Mouse (Mus musculus): Measurements from ENCODE around the gene Tbc1d32. TPM values are rescaled to one million over a fixed set of nuclear protein-coding genes. Genes with fewer than 3 reads are reported as not detected.

The Tbc1d32 gene
- polyA plus RNA-seq, 1 experiment from 2014 or later: 4.7 TPM

- H3K4me1 ChIP-seq: no peaks in the 10 kb centered on the region
- DNase-seq (ENCODE audit: extremely low spot score, low spot score): no peak
- H3K27me3 ChIP-seq (ENCODE audit: poor library complexity, severe bottlenecking): no peaks in the 10 kb centered on the region
- H3K4me3 ChIP-seq: no peak overlapping the region
- H3K36me3 ChIP-seq (replicated peaks): peaks cover 4% of the 10 kb centered on the region
- H3K9me3 ChIP-seq: no peaks in the 10 kb centered on the region
- 74% methylated on average over 3 of the region's 3 CpGs for WGBS
- H3K27ac ChIP-seq: no peak overlapping the region
These were observed 64.1 kb downstream of the Tbc1d32 start for GRCm38 (mm10) chr10:56164411-56164810.

GRCm38 (mm10) chr10:56158748-56159147 is 69.7 kb downstream of the Tbc1d32 start:
- WGBS: 56% methylated on average over 2 of the region's 2 CpGs
- Histone ChIP-seq H3K27ac (no peak overlapping the region), H3K36me3 (replicated peaks) (no peaks in the 10 kb centered on the region; the same call in 1 of the 2 replicates), H3K27me3 (ENCODE audit: poor library complexity, severe bottlenecking) (no peaks in the 10 kb centered on the region), H3K4me1 (peaks cover 9% of the 10 kb centered on the region; the same call in 1 of the 2 replicates), H3K9me3 (no peaks in the 10 kb centered on the region), H3K4me3 (no peak overlapping the region)
- no peak for DNase-seq (ENCODE audit: extremely low spot score, low spot score)

GRCm38 (mm10) chr10:56158207-56158606 is 70.3 kb downstream of the Tbc1d32 start:
- Histone ChIP-seq H3K4me3 (no peak overlapping the region), H3K27ac (no peak overlapping the region), H3K9me3 (no peaks in the 10 kb centered on the region), H3K4me1 (peaks cover 9% of the 10 kb centered on the region; the same call in 1 of the 2 replicates), H3K36me3 (replicated peaks) (no peaks in the 10 kb centered on the region; the same call in 1 of the 2 replicates), H3K27me3 (ENCODE audit: poor library complexity, severe bottlenecking) (no peaks in the 10 kb centered on the region)
- WGBS: 68% methylated on average over 3 of the region's 3 CpGs
- no peak for DNase-seq (ENCODE audit: extremely low spot score, low spot score)

- Histone ChIP-seq H3K27me3 (ENCODE audit: poor library complexity, severe bottlenecking) (no peaks in the 10 kb centered on the region), H3K27ac (no peak overlapping the region), H3K36me3 (replicated peaks) (peaks cover 2% of the 10 kb centered on the region; the same call in 1 of the 2 replicates), H3K4me1 (peaks cover 9% of the 10 kb centered on the region; the same call in 1 of the 2 replicates), H3K4me3 (no peak overlapping the region), H3K9me3 (no peaks in the 10 kb centered on the region)
- WGBS: 92% methylated on average over 3 of the region's 3 CpGs
- no peak for DNase-seq (ENCODE audit: extremely low spot score, low spot score)
These were observed 71.5 kb downstream of the Tbc1d32 start for GRCm38 (mm10) chr10:56156956-56157355.

GRCm38 (mm10) chr10:56148920-56149319 is 79.6 kb downstream of the Tbc1d32 start:
- Histone ChIP-seq H3K27me3 (ENCODE audit: poor library complexity, severe bottlenecking) (no peaks in the 10 kb centered on the region), H3K9me3 (no peaks in the 10 kb centered on the region), H3K36me3 (replicated peaks) (0 out of 2 replicates have a peak, but pooled peaks cover 2% of the 10 kb centered on the region), H3K4me3 (no peak overlapping the region), H3K27ac (no peak overlapping the region), H3K4me1 (no peaks in the 10 kb centered on the region)
- no peak for DNase-seq (ENCODE audit: extremely low spot score, low spot score)
- WGBS: 94% methylated on average over 3 of the region's 3 CpGs

- no peaks in the 10 kb centered on the region for H3K9me3 ChIP-seq
- no peaks in the 10 kb centered on the region for H3K27me3 ChIP-seq (ENCODE audit: poor library complexity, severe bottlenecking)
- no peak overlapping the region for H3K27ac ChIP-seq
- no peaks in the 10 kb centered on the region for H3K4me1 ChIP-seq
- no peak overlapping the region for H3K4me3 ChIP-seq
- H3K36me3 ChIP-seq (replicated peaks): no peaks in the 10 kb centered on the region
- WGBS: 93% methylated on average over 5 of the region's 5 CpGs
- DNase-seq (ENCODE audit: extremely low spot score, low spot score): no peak
These were observed 91.3 kb downstream of the Tbc1d32 start for GRCm38 (mm10) chr10:56137191-56137590.

GRCm38 (mm10) chr10:56129642-56130041 is 98.8 kb downstream of the Tbc1d32 start:
- Histone ChIP-seq H3K27me3 (ENCODE audit: poor library complexity, severe bottlenecking) (no peaks in the 10 kb centered on the region), H3K36me3 (replicated peaks) (no peaks in the 10 kb centered on the region), H3K4me3 (no peak overlapping the region), H3K9me3 (no peaks in the 10 kb centered on the region), H3K4me1 (no peaks in the 10 kb centered on the region), H3K27ac (no peak overlapping the region)
- 79% methylated on average over 2 of the region's 2 CpGs for WGBS
- DNase-seq (ENCODE audit: extremely low spot score, low spot score): no peak

GRCm38 (mm10) chr10:56126972-56127371 is 101.5 kb downstream of the Tbc1d32 start:
- H3K36me3 ChIP-seq (replicated peaks): no peaks in the 10 kb centered on the region
- H3K27ac ChIP-seq: no peak overlapping the region
- H3K4me1 ChIP-seq: no peaks in the 10 kb centered on the region
- no peaks in the 10 kb centered on the region for H3K9me3 ChIP-seq
- 94% methylated on average over 1 of the region's 1 CpGs for WGBS
- H3K27me3 ChIP-seq (ENCODE audit: poor library complexity, severe bottlenecking): no peaks in the 10 kb centered on the region
- no peak overlapping the region for H3K4me3 ChIP-seq
- DNase-seq (ENCODE audit: extremely low spot score, low spot score): no peak

- Histone ChIP-seq H3K4me3 (peak overlapping the region; percentile 67), H3K36me3 (replicated peaks) (no peaks in the 10 kb centered on the region), H3K27me3 (ENCODE audit: poor library complexity, severe bottlenecking) (peaks cover 6% of the 10 kb centered on the region), H3K9me3 (no peaks in the 10 kb centered on the region), H3K27ac (peak overlapping the region; percentile 93), H3K4me1 (peaks cover 29% of the 10 kb centered on the region)
- WGBS: 21% methylated on average over 27 of the region's 27 CpGs
- no peak for DNase-seq (ENCODE audit: extremely low spot score, low spot score)
These were observed 112.8 kb downstream of the Tbc1d32 start for GRCm38 (mm10) chr10:56115636-56116180.

GRCm38 (mm10) chr10:56114951-56115635 is 113.4 kb downstream of the Tbc1d32 start:
- under 1% methylated on average over 50 of the region's 50 CpGs for WGBS
- peaks cover 29% of the 10 kb centered on the region for H3K4me1 ChIP-seq
- no peaks in the 10 kb centered on the region for H3K36me3 ChIP-seq (replicated peaks)
- peaks cover 6% of the 10 kb centered on the region for H3K27me3 ChIP-seq (ENCODE audit: poor library complexity, severe bottlenecking)
- H3K9me3 ChIP-seq: no peaks in the 10 kb centered on the region
- DNase-seq (ENCODE audit: extremely low spot score, low spot score): peak; percentile 82
- H3K4me3 ChIP-seq: peak overlapping the region; percentile 67
- H3K27ac ChIP-seq: peak overlapping the region; percentile 93

GRCm38 (mm10) chr10:56106996-56107334 is 121.5 kb downstream of the Tbc1d32 start:
- no peaks in the 10 kb centered on the region for H3K9me3 ChIP-seq
- H3K27ac ChIP-seq: peak overlapping the region; percentile 83
- no peaks in the 10 kb centered on the region for H3K36me3 ChIP-seq (replicated peaks)
- no peak for DNase-seq (ENCODE audit: extremely low spot score, low spot score)
- peaks cover under 1% of the 10 kb centered on the region; the same call in 1 of the 2 replicates for H3K27me3 ChIP-seq (ENCODE audit: poor library complexity, severe bottlenecking)
- H3K4me1 ChIP-seq: peaks cover 10% of the 10 kb centered on the region
- H3K4me3 ChIP-seq: peak overlapping the region; percentile 33
- WGBS: 33% methylated on average over 1 of the region's 1 CpGs

GRCm38 (mm10) chr10:56106333-56106995 is 122.0 kb downstream of the Tbc1d32 start, which contains the start of gene Msl3l2:
Gene Msl3l2 (plus strand): TSS chr10:56106917.
- H3K4me3 ChIP-seq: peak within 1 kb of the TSS; percentile 33
- H3K4me1 ChIP-seq: peaks cover 10% of the 10 kb centered on the region
- H3K27me3 ChIP-seq (ENCODE audit: poor library complexity, severe bottlenecking): no peaks in the 10 kb centered on the region
- H3K27ac ChIP-seq: peak within 1 kb of the TSS; percentile 83
- no peaks in the 10 kb centered on the region for H3K9me3 ChIP-seq
- 32% methylated on average over 18 of the region's 18 CpGs for WGBS
- H3K36me3 ChIP-seq (replicated peaks): no peaks in the 10 kb centered on the region
- DNase-seq (ENCODE audit: extremely low spot score, low spot score): peak; percentile 71
